8 mouse cellular contexts compared by ENCODE assay signal in genomic region chr6:41604401-41605050, GRCm38 (mm10). TPM values are rescaled to one million over a fixed set of nuclear protein-coding genes. Genes with fewer than 3 reads are reported as not detected.
A peak's percentile ranks its signal among the peaks of the same experiment; 100 is the strongest.
DNase-seq lines count a peak whose midpoint lies in the region; ATAC-seq lines count a peak whose summit lies in the region.

No protein-coding gene starts in this region.

- peak overlapping the region; percentile 91 for H3K27ac ChIP-seq in embryonic facial prominence, embryonic 15.5 days (replicated peaks)
- peak overlapping the region; percentile 86 for H3K27ac ChIP-seq in hindbrain, embryonic 16.5 days (ENCODE audit: low read depth, low read length)
- H3K27ac ChIP-seq in limb, embryonic 15.5 days, result peak overlapping the region; percentile 91
- peak overlapping the region; percentile 94 for H3K27ac ChIP-seq in midbrain, embryonic 15.5 days

- H3K27me3 ChIP-seq in embryonic facial prominence, embryonic 15.5 days, result no peaks in the 10 kb centered on the region
- no peaks in the 10 kb centered on the region for H3K27me3 ChIP-seq in hindbrain, embryonic 16.5 days (replicated peaks; ENCODE audit: control insufficient read depth, insufficient read depth, low read length)
- H3K27me3 ChIP-seq in limb, embryonic 15.5 days, result no peaks in the 10 kb centered on the region
- no peaks in the 10 kb centered on the region for H3K27me3 ChIP-seq in midbrain, embryonic 15.5 days (replicated peaks)

- peaks cover 7% of the 10 kb centered on the region for H3K4me1 ChIP-seq in embryonic facial prominence, embryonic 15.5 days
- H3K4me1 ChIP-seq in hindbrain, embryonic 16.5 days (ENCODE audit: control insufficient read depth, insufficient read depth, low read depth, low read length), result peaks cover 17% of the 10 kb centered on the region
- peaks cover 10% of the 10 kb centered on the region for H3K4me1 ChIP-seq in limb, embryonic 15.5 days
- H3K4me1 ChIP-seq in midbrain, embryonic 15.5 days, result peaks cover 34% of the 10 kb centered on the region

- DNase-seq in cerebellum, postnatal 14 days, result peak; percentile 44 to 53
- no peak for DNase-seq in cerebellum, adult 18-20 months
- DNase-seq in NIH3T3 (ENCODE audit: low read depth), result peak; percentile 53
- DNase-seq in testis, postnatal 10 days (ENCODE audit: low spot score), result peak; percentile 66

- H3K9me3 ChIP-seq in embryonic facial prominence, embryonic 15.5 days (replicated peaks), result no peaks in the 10 kb centered on the region
- no peaks in the 10 kb centered on the region for H3K9me3 ChIP-seq in hindbrain, embryonic 16.5 days (ENCODE audit: control insufficient read depth, low read length)
- no peaks in the 10 kb centered on the region for H3K9me3 ChIP-seq in limb, embryonic 15.5 days
- H3K9me3 ChIP-seq in midbrain, embryonic 15.5 days, result no peaks in the 10 kb centered on the region

- peak overlapping the region; percentile 84 for H3K4me2 ChIP-seq in embryonic facial prominence, embryonic 15.5 days (replicated peaks)
- peak overlapping the region; percentile 78 for H3K4me2 ChIP-seq in hindbrain, embryonic 16.5 days (ENCODE audit: low read length)
- peak overlapping the region; percentile 96 for H3K4me2 ChIP-seq in limb, embryonic 15.5 days
- peak overlapping the region; percentile 94 for H3K4me2 ChIP-seq in midbrain, embryonic 15.5 days

- ATAC-seq in embryonic facial prominence, embryonic 15.5 days (ENCODE audit: insufficient number of reproducible peaks, low FRiP score, low TSS enrichment, low read depth), result peak; percentile 64
- ATAC-seq in hindbrain, embryonic 16.5 days, result peak; percentile 77
- ATAC-seq in limb, embryonic 15.5 days (ENCODE audit: insufficient number of reproducible peaks, low FRiP score, low TSS enrichment, low read depth), result peak; percentile 44
- ATAC-seq in midbrain, embryonic 15.5 days (replicated peaks), result peak; percentile 83

- under 1% methylated on average over 23 of the region's 23 CpGs for WGBS in embryonic facial prominence, embryonic 15.5 days
- 1% methylated on average over 23 of the region's 23 CpGs for WGBS in hindbrain, embryonic 16.5 days
- under 1% methylated on average over 23 of the region's 23 CpGs for WGBS in limb, embryonic 15.5 days
- WGBS in midbrain, embryonic 15.5 days, result under 1% methylated on average over 23 of the region's 23 CpGs

- peak overlapping the region; percentile 78 for H3K9ac ChIP-seq in embryonic facial prominence, embryonic 15.5 days
- peak overlapping the region; percentile 83 for H3K9ac ChIP-seq in hindbrain, embryonic 16.5 days (ENCODE audit: low read depth, low read length)
- H3K9ac ChIP-seq in limb, embryonic 15.5 days, result peak overlapping the region; percentile 77
- H3K9ac ChIP-seq in midbrain, embryonic 15.5 days, result peak overlapping the region; percentile 94

- H3K4me3 ChIP-seq in embryonic facial prominence, embryonic 15.5 days (replicated peaks), result peak overlapping the region; percentile 76
- H3K4me3 ChIP-seq in hindbrain, embryonic 16.5 days (ENCODE audit: low read length), result peak overlapping the region; percentile 68
- H3K4me3 ChIP-seq in limb, embryonic 15.5 days, result peak overlapping the region; percentile 76
- H3K4me3 ChIP-seq in midbrain, embryonic 15.5 days, result peak overlapping the region; percentile 83

- no peaks in the 10 kb centered on the region for H3K36me3 ChIP-seq in embryonic facial prominence, embryonic 15.5 days
- no peaks in the 10 kb centered on the region for H3K36me3 ChIP-seq in hindbrain, embryonic 16.5 days (ENCODE audit: control insufficient read depth, insufficient read depth, low read length)
- H3K36me3 ChIP-seq in limb, embryonic 15.5 days, result no peaks in the 10 kb centered on the region
- H3K36me3 ChIP-seq in midbrain, embryonic 15.5 days (replicated peaks), result no peaks in the 10 kb centered on the region

RNA-seq across cellular contexts. Expression of gene Ephb6, which starts 0.8 kb away (rescaled TPM):
- 27.4 and 28.4 TPM in 2 replicates for polyA plus RNA-seq in embryonic facial prominence, embryonic 15.5 days (2015; fragmentation: Nextera tagmentation; extraction: Ambion mirVana)
- polyA plus RNA-seq in hindbrain, embryonic 16.5 days (2015; fragmentation: Nextera tagmentation; extraction: Ambion mirVana), result 39.4 and 46.6 TPM in 2 replicates
- 22.6 and 22.8 TPM in 2 replicates for polyA plus RNA-seq in limb, embryonic 15.5 days (2015; fragmentation: Nextera tagmentation; extraction: Ambion mirVana)
- 43.7 and 44.2 TPM in 2 replicates for polyA plus RNA-seq in midbrain, embryonic 15.5 days (2015; fragmentation: Nextera tagmentation; extraction: Ambion mirVana)

RNA-seq across cellular contexts. Expression of gene Trpv6, which starts 31.7 kb away (rescaled TPM):
- 1.8 and 2.0 TPM in 2 replicates for polyA plus RNA-seq in embryonic facial prominence, embryonic 15.5 days (2015; fragmentation: Nextera tagmentation; extraction: Ambion mirVana)
- polyA plus RNA-seq in hindbrain, embryonic 16.5 days (2015; fragmentation: Nextera tagmentation; extraction: Ambion mirVana), result 0.61 and 1.2 TPM in 2 replicates
- polyA plus RNA-seq in limb, embryonic 15.5 days (2015; fragmentation: Nextera tagmentation; extraction: Ambion mirVana), result 0.83 and 1.0 TPM in 2 replicates
- 0.89 and 1.3 TPM in 2 replicates for polyA plus RNA-seq in midbrain, embryonic 15.5 days (2015; fragmentation: Nextera tagmentation; extraction: Ambion mirVana)

Comparison
In these comparisons a context has a peak if more than half of its experiments do, and no peak if none do; other contexts are left out.
1. DNase-seq: peak in cerebellum, postnatal 14 days (2 of 2), NIH3T3 (single experiment) and testis, postnatal 10 days (single experiment); none in cerebellum, adult 18-20 months (0 of 2).
2. Peak in every context shown above with its lines, with median percentiles within 50 percentile points of each other: ATAC-seq, H3K27ac ChIP-seq, H3K4me2 ChIP-seq, H3K4me3 ChIP-seq and H3K9ac ChIP-seq.